Mouse (Mus musculus) embryonic fibroblast, embryonic 13.5 days (primary cell): ENCODE measurements around the gene Gm17651. TPM values are rescaled to one million over a fixed set of nuclear protein-coding genes. Genes with fewer than 3 reads are reported as not detected.

ENCODE experiments used
- H3K27ac ChIP-seq: 2 replicates; pipeline ENCODE4 v1.5.1; 2012; ENCODE audit warnings: low read length, control low read depth, inconsistent platforms; ENCODE audit not compliant: insufficient read depth
- H3K4me1 ChIP-seq: 2 replicates; pipeline ENCODE4 v1.6.1; 2011; ENCODE audit warnings: low read length; ENCODE audit not compliant: control insufficient read depth, insufficient read depth
- H3K4me3 ChIP-seq: 2 replicates; pipeline ENCODE4 v1.5.1; 2011; ENCODE audit warnings: mild to moderate bottlenecking, control low read depth, low read length; ENCODE audit not compliant: insufficient read depth
- CTCF ChIP-seq: IDR thresholded peaks from 2 replicates; pipeline ENCODE4 v1.5.1; 2011; ENCODE audit warnings: mild to moderate bottlenecking, control low read depth, low read length, moderate library complexity, borderline replicate concordance; ENCODE audit not compliant: insufficient read depth
- POLR2A ChIP-seq: IDR thresholded peaks from 2 replicates; pipeline ENCODE4 v1.6.1; 2011; ENCODE audit warnings: low read depth, mild to moderate bottlenecking, control low read depth, low read length, moderate library complexity
- polyA plus RNA-seq: library from polyadenylated mRNA; stranded (reverse); fragments of >200 nt; gene quantifications from 2 replicates; pipeline ENCODE4 v1.2.4, GENCODE M21; 2011; ENCODE audit warnings: low read depth; ENCODE audit not compliant: missing spikeins, insufficient read length

Gene Gm17651
- polyA plus RNA-seq, 1 experiment: not detected

DNA sequence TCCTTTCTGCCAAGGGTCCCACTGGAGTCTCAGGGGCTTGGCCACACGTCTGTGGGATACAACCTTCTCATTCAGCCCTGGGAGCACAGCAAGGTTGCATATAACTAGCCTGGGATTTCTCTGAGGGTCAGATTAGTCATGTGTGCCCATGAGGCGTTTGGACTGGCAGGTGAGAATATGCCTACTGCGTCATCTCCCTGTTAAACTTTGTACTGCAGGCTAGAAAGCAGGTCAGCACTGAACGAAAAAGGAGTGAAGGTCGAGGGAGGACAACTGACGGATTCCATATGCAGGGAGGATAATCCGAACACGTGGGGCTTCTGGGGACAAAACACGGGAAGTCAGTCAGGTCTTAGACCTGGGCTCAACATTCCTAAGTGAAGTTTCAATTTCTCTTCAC, 22.8 kb upstream of the Gm17651 start:
- no peak for TF ChIP-seq POLR2A
- no peak for TF ChIP-seq CTCF
- Histone ChIP-seq H3K27ac (no peak overlapping the region), H3K4me1 (no peaks in the 10 kb centered on the region), H3K4me3 (no peak overlapping the region)

DNA sequence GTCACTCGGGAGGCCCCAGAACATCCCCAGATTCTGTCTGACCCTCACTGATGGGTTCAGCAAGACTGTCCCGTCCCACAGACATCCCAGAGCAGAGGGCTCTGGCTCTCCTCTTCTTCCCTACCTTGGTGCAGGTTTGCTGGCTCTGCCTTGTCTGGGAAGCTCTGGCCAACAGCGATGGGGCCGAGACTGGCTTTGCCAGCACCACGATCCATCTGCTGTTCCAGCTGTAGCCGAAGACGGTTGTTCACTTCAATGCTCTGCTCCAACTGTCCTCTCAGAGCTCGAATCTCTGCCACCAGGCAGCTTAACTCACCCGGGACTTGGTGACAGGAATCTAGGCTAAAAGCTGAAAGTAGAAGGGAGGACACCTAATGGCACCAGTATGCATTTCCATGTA, 22.4 kb upstream of the Gm17651 start:
- H3K27ac ChIP-seq: no peak overlapping the region

GRCm38 (mm10) chr3:97693806-97694205, 19.3 kb upstream of the Gm17651 start:
- Histone ChIP-seq H3K4me1 (no peaks in the 10 kb centered on the region), H3K4me3 (no peak overlapping the region), H3K27ac (no peak overlapping the region)
- TF ChIP-seq CTCF (no peak), POLR2A (no peak)

More for the DNA sequence above, 22.4 kb upstream of the Gm17651 start:
- no peaks in the 10 kb centered on the region for H3K4me1 ChIP-seq
- no peak for TF ChIP-seq POLR2A
- TF ChIP-seq CTCF: no peak
- no peak overlapping the region for H3K4me3 ChIP-seq

- H3K4me1 ChIP-seq: no peaks in the 10 kb centered on the region
- TF ChIP-seq CTCF: no peak
- H3K4me3 ChIP-seq: no peak overlapping the region
- no peak overlapping the region for H3K27ac ChIP-seq
Measured at GRCm38 (mm10) chr3:97691443-97692017, 17.0 kb upstream of the Gm17651 start.

DNA sequence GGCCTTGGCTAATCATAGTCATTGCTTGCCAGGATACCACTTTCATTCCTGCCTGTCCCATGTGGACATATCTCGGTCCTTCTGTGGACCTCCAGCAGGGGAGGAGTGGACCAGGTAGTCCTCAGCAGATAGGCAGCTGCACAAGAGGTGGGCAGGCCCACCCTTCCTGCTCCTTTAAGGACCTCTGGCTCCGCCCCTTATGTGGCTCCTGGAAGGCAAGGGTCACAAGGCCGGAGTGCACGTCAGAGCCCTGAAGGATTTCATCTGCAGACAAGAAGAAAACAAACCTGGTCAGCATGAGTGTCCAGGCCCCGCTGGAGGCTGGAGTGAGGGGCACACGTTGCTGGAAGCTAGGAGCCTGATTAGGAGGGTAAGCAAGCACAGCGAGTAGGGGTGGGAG, 16.1 kb upstream of the Gm17651 start:
- no peak for TF ChIP-seq POLR2A
- TF ChIP-seq CTCF: no peak
- H3K4me3 ChIP-seq: no peak overlapping the region

DNA sequence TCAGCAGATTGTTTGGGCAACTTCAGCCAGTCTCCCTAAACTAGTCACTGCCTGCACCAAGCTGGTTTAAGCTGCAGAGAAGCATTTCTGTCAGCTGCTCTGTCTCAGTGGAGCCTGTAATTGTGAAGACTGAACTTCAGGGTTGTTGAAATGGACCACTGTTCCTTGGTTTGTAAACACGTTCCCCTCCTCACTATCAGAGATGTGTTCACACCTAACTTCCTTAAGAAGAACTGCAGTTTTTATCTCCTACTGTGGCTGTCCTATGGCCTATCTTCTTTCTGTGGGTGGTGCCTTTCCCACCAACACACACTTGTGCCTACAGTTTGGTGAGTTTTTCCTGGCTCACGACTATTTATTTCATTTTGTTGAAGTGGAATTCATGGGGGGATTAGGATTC, 14.8 kb upstream of the Gm17651 start:
- TF ChIP-seq CTCF (no peak), POLR2A (no peak)
- H3K4me1 ChIP-seq: no peaks in the 10 kb centered on the region
- no peak overlapping the region for H3K4me3 ChIP-seq
- no peak overlapping the region for H3K27ac ChIP-seq

More for the DNA sequence above, 16.1 kb upstream of the Gm17651 start:
- H3K27ac ChIP-seq: no peak overlapping the region
- H3K4me1 ChIP-seq: no peaks in the 10 kb centered on the region

GRCm38 (mm10) chr3:97686372-97687117, 12.1 kb upstream of the Gm17651 start:
- TF ChIP-seq POLR2A: no peak
- H3K4me3 ChIP-seq: no peak overlapping the region

DNA sequence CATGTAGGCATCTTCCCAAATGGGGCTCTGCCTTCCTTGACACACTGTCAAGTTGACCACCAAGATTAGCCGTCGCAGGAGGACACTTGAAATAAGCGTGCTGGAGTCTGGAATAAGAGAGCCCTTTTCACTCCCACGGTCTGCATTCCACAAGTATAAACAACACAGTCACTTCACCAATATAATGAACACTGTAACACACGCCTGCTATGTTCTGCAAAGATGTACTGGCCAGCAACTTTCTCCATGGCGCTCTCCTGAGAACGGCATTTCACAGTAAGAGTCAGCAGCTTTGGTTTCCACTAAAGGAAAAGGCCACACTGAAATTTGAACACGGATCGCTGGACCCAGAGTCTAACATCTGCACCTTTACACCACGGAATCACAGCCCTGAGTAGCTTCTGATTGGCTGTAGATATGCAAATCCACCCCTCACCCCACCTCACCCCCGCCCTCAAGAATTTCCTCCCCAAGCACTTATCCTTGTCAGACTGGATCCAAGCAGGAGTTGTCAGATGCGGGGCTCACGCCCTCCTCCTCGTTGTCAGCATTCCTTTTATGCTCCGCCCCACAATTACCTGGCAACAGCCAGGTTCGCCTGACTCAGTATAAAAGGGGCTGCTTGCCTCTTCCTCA, 9.2 kb upstream of the Gm17651 start:
- Histone ChIP-seq H3K27ac (peak overlapping the region; percentile 9; the same call in 1 of the 2 replicates), H3K4me3 (no peak overlapping the region), H3K4me1 (0 out of 2 replicates have a peak, but pooled peaks cover 2% of the 10 kb centered on the region)
- TF ChIP-seq CTCF: no peak

More at GRCm38 (mm10) chr3:97686372-97687117, 12.1 kb upstream of the Gm17651 start:
- Histone ChIP-seq H3K4me1 (0 out of 2 replicates have a peak, but pooled peaks cover 2% of the 10 kb centered on the region), H3K27ac (no peak overlapping the region)

DNA sequence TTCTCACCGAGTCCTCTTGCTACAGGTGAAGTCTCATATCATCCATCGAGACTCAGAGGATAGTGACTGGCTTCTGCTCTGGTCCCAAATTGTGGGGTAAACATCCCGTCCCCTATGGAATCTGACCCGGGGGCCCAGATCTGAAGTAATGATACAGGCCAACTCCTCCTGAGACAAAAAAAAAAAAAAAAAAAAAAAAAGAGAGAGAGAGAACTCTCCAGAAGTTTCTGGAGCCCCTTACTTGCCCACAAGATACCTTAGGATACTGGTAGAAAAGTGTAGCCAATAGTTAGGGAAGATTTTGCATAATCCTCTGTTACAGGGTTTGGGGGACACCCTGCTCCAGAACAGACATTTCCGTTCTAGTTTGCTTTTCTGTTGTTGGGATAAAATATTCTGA, 8.1 kb upstream of the Gm17651 start:
- no peak overlapping the region for H3K27ac ChIP-seq

GRCm38 (mm10) chr3:97682159-97682502, 7.6 kb upstream of the Gm17651 start:
- H3K4me1 ChIP-seq: peaks cover 3% of the 10 kb centered on the region; the same call in 1 of the 2 replicates
- peak overlapping the region; percentile 15 for H3K4me3 ChIP-seq
- TF ChIP-seq CTCF (no peak), POLR2A (no peak)
- H3K27ac ChIP-seq: peak overlapping the region; percentile 3; the same call in 1 of the 2 replicates

More for the DNA sequence above, 8.1 kb upstream of the Gm17651 start:
- Histone ChIP-seq H3K4me1 (0 out of 2 replicates have a peak, but pooled peaks cover 2% of the 10 kb centered on the region), H3K4me3 (peak overlapping the region; percentile 15; the same call in 1 of the 2 replicates)
- TF ChIP-seq CTCF: no peak
- TF ChIP-seq POLR2A: no peak
